Mouse (Mus musculus) thymus, postnatal 10 days (tissue): Measurements from ENCODE around the gene Pkig.
"Not testable (repeated sequence)": the region's sequence is repeated elsewhere in the genome, so short reads cannot be mapped to it uniquely, and the experiment has no call there.

Experiments used
- DNase-seq, 2 experiments: peaks; one replicate each; pipeline ENCODE4 v3.0.0; 2021; ENCODE audit warnings: low spot score in 2 of 2

Gene Pkig

GRCm38 (mm10) chr2:163643576-163643971 lies 14.6 kb upstream of the Pkig start:
- DNase-seq: no peak

- DNase-seq: no peak
These were observed 14.1 kb upstream of the Pkig start for GRCm38 (mm10) chr2:163644047-163644446.

GRCm38 (mm10) chr2:163644575-163645385 lies 13.4 kb upstream of the Pkig start, which contains the start of gene Serinc3:
Gene Serinc3, minus strand, starts transcription at chr2:163645131.
- DNase-seq: peak; percentile 100

- DNase-seq: no peak
These were observed 12.3 kb upstream of the Pkig start for GRCm38 (mm10) chr2:163645700-163646460.

- no peak for DNase-seq
These were observed 11.6 kb upstream of the Pkig start for GRCm38 (mm10) chr2:163646461-163647080.

GRCm38 (mm10) chr2:163655699-163656098 lies 2.5 kb upstream of the Pkig start:
- DNase-seq: not testable (repeated sequence)

GRCm38 (mm10) chr2:163657486-163657885 lies 700 bp upstream of the Pkig start:
- no peak for DNase-seq

- DNase-seq: no peak
These were observed 755 bp downstream of the Pkig start for GRCm38 (mm10) chr2:163658941-163659340.

GRCm38 (mm10) chr2:163659431-163659830 lies 1.2 kb downstream of the Pkig start:
- DNase-seq: peak in 1 of 2 experiments; percentile 36

GRCm38 (mm10) chr2:163660103-163660701 lies 2.0 kb downstream of the Pkig start:
- DNase-seq: no peak

- DNase-seq: no peak
These were observed 3.2 kb downstream of the Pkig start for GRCm38 (mm10) chr2:163661371-163661850.

- no peak for DNase-seq
These were observed 3.9 kb downstream of the Pkig start for GRCm38 (mm10) chr2:163662076-163662475.

- no peak for DNase-seq
These were observed 4.6 kb downstream of the Pkig start for GRCm38 (mm10) chr2:163662698-163663221.

GRCm38 (mm10) chr2:163663930-163664329 lies 5.7 kb downstream of the Pkig start:
- no peak for DNase-seq

- DNase-seq: no peak
These were observed 8.9 kb downstream of the Pkig start for GRCm38 (mm10) chr2:163667045-163667444.

- DNase-seq: no peak
These were observed 12.8 kb downstream of the Pkig start for GRCm38 (mm10) chr2:163670872-163671594.

GRCm38 (mm10) chr2:163674397-163674796 lies 16.2 kb downstream of the Pkig start:
- DNase-seq: no peak

- DNase-seq: no peak
These were observed 17.0 kb downstream of the Pkig start for GRCm38 (mm10) chr2:163675144-163675619.

- DNase-seq: no peak
These were observed 17.5 kb downstream of the Pkig start for GRCm38 (mm10) chr2:163675662-163676061.

GRCm38 (mm10) chr2:163676321-163676720 lies 18.1 kb downstream of the Pkig start:
- no peak for DNase-seq

GRCm38 (mm10) chr2:163676745-163677144 lies 18.6 kb downstream of the Pkig start:
- DNase-seq: no peak
